Mouse (Mus musculus): ENCODE results near the gene Knstrn.

DNA sequence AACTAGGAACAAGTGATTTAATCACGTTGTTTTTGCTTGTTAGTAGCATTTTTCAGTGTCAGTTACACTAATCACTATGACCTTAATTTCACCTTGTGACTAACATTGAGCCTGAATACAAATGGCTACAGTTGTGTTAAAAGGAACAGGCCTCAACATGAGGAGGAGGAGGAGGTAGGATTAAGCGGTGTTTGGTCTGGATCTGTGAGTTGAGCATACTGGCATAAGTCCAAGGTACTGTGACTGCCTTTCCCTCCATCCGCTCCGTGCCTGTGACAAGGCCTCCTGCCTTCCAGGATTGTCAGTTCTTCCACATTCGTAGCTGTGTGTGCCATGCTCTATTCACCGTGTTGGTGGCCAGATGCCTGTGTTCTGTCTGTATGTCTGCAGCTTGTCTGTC, 21.3 kb downstream of the Knstrn start:
- TF ChIP-seq CTCF (IDR thresholded peaks at IDR 0.05; ENCODE audit: borderline replicate concordance, insufficient read depth, low read depth, low read length) = no peak
- no peak for TF ChIP-seq POLR2A (IDR thresholded peaks at IDR 0.05; ENCODE audit: borderline replicate concordance, insufficient read depth, low read length)
